In the genomic region with DNA sequence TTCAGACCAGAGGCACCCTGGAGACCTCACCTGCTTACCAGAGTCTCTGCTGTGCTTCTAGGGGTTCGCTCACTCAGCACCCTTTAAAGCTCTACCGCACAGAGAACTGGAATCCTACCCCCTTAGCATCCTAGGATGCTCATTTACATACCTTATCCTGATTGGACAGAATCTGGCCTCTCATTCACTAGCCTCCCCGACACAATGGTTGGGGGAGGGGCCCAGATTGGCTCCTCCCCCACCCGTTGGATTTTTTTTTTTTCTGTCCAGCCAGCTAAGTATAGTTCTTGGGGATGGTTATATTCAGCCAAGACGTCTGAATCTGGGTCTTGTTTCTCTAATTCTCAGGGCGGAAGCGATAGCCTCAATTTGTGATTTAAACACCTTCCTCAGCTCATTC, we compare ENCODE assay signal across 9 mouse cellular contexts. TPM values are rescaled to one million over a fixed set of nuclear protein-coding genes. Genes with fewer than 3 reads are reported as not detected.
DNase-seq lines count a peak whose midpoint lies in the region; ATAC-seq and TF ChIP-seq lines count a peak whose summit lies in the region.
"Had no signal": no experiment of that assay in that cellular context is flagged by ENCODE, and none has a peak within 500 bp of the region (broad histone marks: within the 10 kb centered on the region; RNA-seq: fewer than 3 reads in every experiment).

A gene (plus strand): TSS at position 283 of the 400 bp plus-strand sequence.

- H3K27ac ChIP-seq in liver, postnatal 0 days (ENCODE audit: low read depth) = no peak within 1 kb of the TSS
- no peak within 1 kb of the TSS for H3K27ac ChIP-seq in embryonic facial prominence, embryonic 10.5 days (replicated peaks)

- H3K9me3 ChIP-seq in liver, postnatal 0 days (ENCODE audit: low read length) = no peaks in the 10 kb centered on the region
- H3K9me3 ChIP-seq in embryonic facial prominence, embryonic 10.5 days = no peaks in the 10 kb centered on the region

- no peak for TF ChIP-seq EP300 in liver, postnatal 0 days (IDR thresholded peaks at IDR 0.05; ENCODE audit: low read depth)

- ATAC-seq in liver, postnatal 0 days = no peak

- peaks cover 15% of the 10 kb centered on the region for H3K4me1 ChIP-seq in liver, postnatal 0 days (ENCODE audit: insufficient read depth)
- H3K4me1 ChIP-seq in embryonic facial prominence, embryonic 10.5 days = peaks cover 29% of the 10 kb centered on the region

- no peak within 1 kb of the TSS for H3K4me3 ChIP-seq in liver, postnatal 0 days (ENCODE audit: low read depth, low read length)
- H3K4me3 ChIP-seq in embryonic facial prominence, embryonic 10.5 days = 0 out of 2 replicates have a peak within 1 kb of the TSS, but pooled peaks have one; percentile 2

- peak; percentile 31 for DNase-seq in liver
- DNase-seq in liver, postnatal 0 days = no peak
- peak; percentile 49 for DNase-seq in embryonic facial prominence, embryonic 10.5 days (ENCODE audit: low spot score)
- DNase-seq in layer of hippocampus, postnatal 36 days = no peak
- peak; percentile 72 for DNase-seq in retina, postnatal 1 day
- DNase-seq in urinary bladder, postnatal 25 days (ENCODE audit: low spot score) = no peak
- no peak for DNase-seq in thymus, postnatal 10 days (ENCODE audit: low spot score in 2 of 2)
- no peak for DNase-seq in adrenal gland, postnatal 14 days
- DNase-seq: adrenal gland, postnatal 10 days had no signal

- H3K4me2 ChIP-seq in liver, postnatal 0 days (ENCODE audit: low read depth, low read length) = no peak within 1 kb of the TSS

- TF ChIP-seq CTCF in liver, postnatal 0 days (IDR thresholded peaks at IDR 0.05; ENCODE audit: low read depth) = no peak

- no peaks in the 10 kb centered on the region for H3K27me3 ChIP-seq in liver, postnatal 0 days (ENCODE audit: insufficient read depth, low read length)
- peaks cover 19% of the 10 kb centered on the region for H3K27me3 ChIP-seq in embryonic facial prominence, embryonic 10.5 days (replicated peaks; ENCODE audit: low read depth, poor library complexity, severe bottlenecking)

- H3K36me3 ChIP-seq in liver, postnatal 0 days (replicated peaks; ENCODE audit: insufficient read depth, low read length) = no peaks in the 10 kb centered on the region
- H3K36me3 ChIP-seq in embryonic facial prominence, embryonic 10.5 days (replicated peaks) = no peaks in the 10 kb centered on the region

- no peak within 1 kb of the TSS for H3K9ac ChIP-seq in liver, postnatal 0 days (replicated peaks)

- WGBS in liver, postnatal 0 days (ENCODE audit: insufficient replicate concordance) = 31% methylated on average over 7 of the region's 7 CpGs
- WGBS in embryonic facial prominence, embryonic 10.5 days = 13% methylated on average over 7 of the region's 7 CpGs

RNA-seq across cellular contexts. Expression of the gene that starts here (rescaled TPM):
- polyA plus RNA-seq in liver, postnatal 0 days (2015; fragmentation: Nextera tagmentation; extraction: Ambion mirVana) = 2.3 and 3.4 TPM in 2 replicates
- polyA plus RNA-seq in embryonic facial prominence, embryonic 10.5 days (2016; fragmentation: Nextera tagmentation; extraction: Ambion mirVana) = 6.7 and 7.5 TPM in 2 replicates
- 10 to 100 TPM; 27.2 to 29.3 TPM for total RNA-seq in layer of hippocampus, postnatal 36 days (2021)
- total RNA-seq in adrenal gland, postnatal 14 days (2021) = 3.4 and 4.1 TPM in 2 replicates

Comparison
In these comparisons a context has a peak if more than half of its experiments do, and no peak if none do; other contexts are left out.
1. DNase-seq: peak in liver (single experiment), embryonic facial prominence, embryonic 10.5 days (single experiment) and retina, postnatal 1 day (single experiment); none in liver, postnatal 0 days (single experiment), layer of hippocampus, postnatal 36 days (0 of 2), urinary bladder, postnatal 25 days (single experiment), thymus, postnatal 10 days (0 of 2) and adrenal gland, postnatal 14 days (single experiment).